Mouse (Mus musculus): Measurements from ENCODE around the gene Ugt1a1.

GRCm38 (mm10) chr1:88234646-88235045, 22.9 kb downstream of the Ugt1a1 start:
- no peak for TF ChIP-seq CTCF (IDR thresholded peaks at IDR 0.05; ENCODE audit: low read depth, low read length)
- no peak for TF ChIP-seq POLR2A (IDR thresholded peaks at IDR 0.05; ENCODE audit: insufficient read depth, low read length)

Data from ES-Bruce4 (cell line).